Mouse (Mus musculus) hindbrain, postnatal 0 days (tissue): ENCODE results near the gene Snrk. TPM values are rescaled to one million over a fixed set of nuclear protein-coding genes. Genes with fewer than 3 reads are reported as not detected.
A peak's percentile ranks its signal among the peaks of the same experiment; 100 is the strongest.

ENCODE experiments used
- ATAC-seq: fragments of 200-750 bp; cut with Nextera tagmentation; 2 replicates; pipeline ENCODE4 v1.8.0; 2017; ENCODE audit warnings: mild to moderate bottlenecking, moderate TSS enrichment, moderate library complexity
- DNase-seq: peaks from one replicate; pipeline ENCODE4 v3.0.0-alpha.2; 2015; ENCODE audit warnings: low spot score
- H3K27ac ChIP-seq: fragments of 300-500 bp; sonication (generic); 2 replicates; pipeline ENCODE4 v1.5.1; 2014; ENCODE audit warnings: mild to moderate bottlenecking
- H3K27me3 ChIP-seq: fragments of 300-500 bp; sonication (generic); 2 replicates; pipeline ENCODE4 v1.6.1; 2014; ENCODE audit warnings: low read length, mixed read lengths; ENCODE audit not compliant: insufficient read depth
- H3K36me3 ChIP-seq: fragments of 300-500 bp; sonication (generic); 2 replicates; pipeline ENCODE4 v1.6.1; 2014; ENCODE audit warnings: low read length, mixed read lengths; ENCODE audit not compliant: insufficient read depth
- H3K4me1 ChIP-seq: fragments of 300-500 bp; sonication (generic); 2 replicates; pipeline ENCODE4 v1.6.1; 2014; ENCODE audit warnings: antibody characterized with exemption, low read length, mixed read lengths; ENCODE audit not compliant: insufficient read depth
- H3K4me2 ChIP-seq: fragments of 300-500 bp; sonication (generic); 2 replicates; pipeline ENCODE4 v1.6.1; 2014; ENCODE audit warnings: low read depth, mild to moderate bottlenecking, low read length, moderate library complexity, mixed read lengths
- H3K4me3 ChIP-seq: fragments of 300-500 bp; sonication (generic); 2 replicates; pipeline ENCODE4 v1.5.1; 2014; ENCODE audit warnings: low read length
- H3K9ac ChIP-seq: fragments of 300-500 bp; sonication (generic); replicated peaks from 2 replicates; pipeline ENCODE4 v1.6.1; 2014; ENCODE audit warnings: mild to moderate bottlenecking, low read length, moderate library complexity, mixed read lengths
- H3K9me3 ChIP-seq: fragments of 300-500 bp; sonication (generic); 2 replicates; pipeline ENCODE4 v1.6.1; 2016; ENCODE audit warnings: low read length, mixed read lengths
- CTCF ChIP-seq: IDR thresholded peaks from 2 replicates; pipeline ENCODE4 v1.5.1; 2016; ENCODE audit warnings: antibody characterized with exemption, control low read depth, low read depth
- WGBS: fragments of 180-500 bp; shearing (Covaris S2); extraction: QIAGEN DNeasy Blood & Tissue Kit; methylation state at CpG from one replicate; pipeline ENCODE4 v1.1.7; 2014; 5-methylcytosine and 5-hydroxymethylcytosine counted together
- polyA plus RNA-seq: library from polyadenylated mRNA; unstranded; fragments of >200 nt; fragmentation: Nextera tagmentation; extraction: Ambion mirVana; gene quantifications from 2 replicates; pipeline ENCODE4 v1.2.1, GENCODE M21; 2015
- total RNA-seq: library from RNA; depleted of rRNA; stranded (reverse); fragments of >200 nt; gene quantifications from 2 replicates; pipeline ENCODE4 v1.2.3, GENCODE M21; 2014; rRNA removed

The Snrk gene
- total RNA-seq (82.3 and 95.6 TPM in 2 replicates), polyA plus RNA-seq (67.1 and 68.5 TPM in 2 replicates)

- H3K4me3 ChIP-seq = peak within 1 kb of the TSS; percentile 80
- WGBS = under 1% methylated on average over 66 of the region's 67 CpGs
- H3K27ac ChIP-seq = peak within 1 kb of the TSS; percentile 89
- ATAC-seq (peak; percentile 98), DNase-seq (peak; percentile 95)
- peaks cover 5% of the 10 kb centered on the region; the same call in 1 of the 2 replicates for H3K4me1 ChIP-seq
- H3K4me2 ChIP-seq = peak within 1 kb of the TSS; percentile 95
- H3K9me3 ChIP-seq = no peaks in the 10 kb centered on the region
- H3K36me3 ChIP-seq = no peaks in the 10 kb centered on the region
- H3K9ac ChIP-seq = peak within 1 kb of the TSS; percentile 90
- TF ChIP-seq CTCF = no peak
- H3K27me3 ChIP-seq = no peaks in the 10 kb centered on the region
These were observed at the start of gene Snrk for GRCm38 (mm10) chr9:122117112-122117616. Gene Snrk, plus strand, starts transcription at chr9:122117266.

GRCm38 (mm10) chr9:122067654-122068053 lies 49.4 kb upstream of the Snrk start:
- Histone ChIP-seq H3K27me3 (no peaks in the 10 kb centered on the region), H3K36me3 (no peaks in the 10 kb centered on the region), H3K4me1 (no peaks in the 10 kb centered on the region), H3K4me2 (no peak overlapping the region), H3K9ac (no peak overlapping the region), H3K27ac (no peak overlapping the region), H3K9me3 (no peaks in the 10 kb centered on the region), H3K4me3 (no peak overlapping the region)
- no peak for TF ChIP-seq CTCF
- ATAC-seq (no peak), DNase-seq (no peak)
- 63% methylated on average over 2 of the region's 2 CpGs for WGBS

- DNase-seq = no peak
- 83% methylated on average over 11 of the region's 11 CpGs for WGBS
- TF ChIP-seq CTCF = no peak
These were observed 47.4 kb upstream of the Snrk start for GRCm38 (mm10) chr9:122069560-122070174.

GRCm38 (mm10) chr9:122073980-122074379 lies 43.1 kb upstream of the Snrk start:
- no peaks in the 10 kb centered on the region for H3K27me3 ChIP-seq
- no peak overlapping the region for H3K4me3 ChIP-seq
- H3K9ac ChIP-seq = no peak overlapping the region
- H3K36me3 ChIP-seq = no peaks in the 10 kb centered on the region
- no peak for ATAC-seq
- 57% methylated on average over 2 of the region's 2 CpGs for WGBS
- 0 out of 2 replicates have a peak, but pooled peaks cover 3% of the 10 kb centered on the region for H3K9me3 ChIP-seq
- DNase-seq = no peak
- no peak for TF ChIP-seq CTCF
- H3K4me1 ChIP-seq = no peaks in the 10 kb centered on the region
- no peak overlapping the region for H3K4me2 ChIP-seq
- no peak overlapping the region for H3K27ac ChIP-seq

More at GRCm38 (mm10) chr9:122069560-122070174, 47.4 kb upstream of the Snrk start:
- Histone ChIP-seq H3K9me3 (no peaks in the 10 kb centered on the region), H3K4me2 (no peak overlapping the region), H3K4me3 (no peak overlapping the region), H3K27ac (no peak overlapping the region), H3K4me1 (no peaks in the 10 kb centered on the region), H3K9ac (no peak overlapping the region), H3K27me3 (no peaks in the 10 kb centered on the region), H3K36me3 (no peaks in the 10 kb centered on the region)
- no peak for ATAC-seq

GRCm38 (mm10) chr9:122074575-122074974 lies 42.5 kb upstream of the Snrk start:
- ATAC-seq = no peak
- TF ChIP-seq CTCF = no peak
- no peak for DNase-seq
- no peaks in the 10 kb centered on the region for H3K4me1 ChIP-seq
- H3K27ac ChIP-seq = no peak overlapping the region
- H3K27me3 ChIP-seq = no peaks in the 10 kb centered on the region
- no peak overlapping the region for H3K4me2 ChIP-seq
- H3K4me3 ChIP-seq = no peak overlapping the region
- H3K36me3 ChIP-seq = no peaks in the 10 kb centered on the region
- 0 out of 2 replicates have a peak, but pooled peaks cover 3% of the 10 kb centered on the region for H3K9me3 ChIP-seq
- no peak overlapping the region for H3K9ac ChIP-seq
- WGBS = 91% methylated on average over 13 of the region's 13 CpGs

GRCm38 (mm10) chr9:122078456-122078855 lies 38.6 kb upstream of the Snrk start:
- Histone ChIP-seq H3K9me3 (0 out of 2 replicates have a peak, but pooled peaks cover 3% of the 10 kb centered on the region), H3K9ac (no peak overlapping the region), H3K27ac (no peak overlapping the region), H3K4me2 (no peak overlapping the region), H3K4me3 (no peak overlapping the region), H3K36me3 (no peaks in the 10 kb centered on the region), H3K4me1 (no peaks in the 10 kb centered on the region), H3K27me3 (no peaks in the 10 kb centered on the region)
- no peak for TF ChIP-seq CTCF
- DNase-seq (peak; percentile 32), ATAC-seq (0 out of 2 replicates have a peak, but pooled peaks have one; percentile 24)
- WGBS = 68% methylated on average over 5 of the region's 5 CpGs

GRCm38 (mm10) chr9:122083698-122084097 lies 33.4 kb upstream of the Snrk start:
- no peaks in the 10 kb centered on the region for H3K9me3 ChIP-seq
- 68% methylated on average over 4 of the region's 4 CpGs for WGBS
- no peak overlapping the region for H3K9ac ChIP-seq
- DNase-seq (no peak), ATAC-seq (no peak)
- no peak overlapping the region for H3K27ac ChIP-seq
- H3K4me3 ChIP-seq = no peak overlapping the region
- H3K4me2 ChIP-seq = no peak overlapping the region
- H3K36me3 ChIP-seq = no peaks in the 10 kb centered on the region
- H3K4me1 ChIP-seq = peaks cover 5% of the 10 kb centered on the region; the same call in 1 of the 2 replicates
- no peak for TF ChIP-seq CTCF
- no peaks in the 10 kb centered on the region for H3K27me3 ChIP-seq
